Mouse (Mus musculus) liver, embryonic 14.5 days (tissue): Measurements from ENCODE around the gene Aurka. TPM values are rescaled to one million over a fixed set of nuclear protein-coding genes. Genes with fewer than 3 reads are reported as not detected.

Experiments
- ATAC-seq: fragments of 200-750 bp; cut with Nextera tagmentation; 2 replicates; pipeline ENCODE4 v1.8.0; 2017; ENCODE audit warnings: moderate number of reproducible peaks, mild to moderate bottlenecking, moderate library complexity; ENCODE audit not compliant: insufficient read depth
- DNase-seq, 3 experiments: peaks; one replicate each; pipeline ENCODE4 v3.0.0-alpha.2; 2012 to 2013; ENCODE audit warnings: low read depth in 3 of 3, low spot score in 3 of 3
- H3K27ac ChIP-seq: fragments of 300-500 bp; sonication (generic); 2 replicates; pipeline ENCODE4 v1.5.1; 2014; ENCODE audit warnings: moderate library complexity, mild to moderate bottlenecking, control low read depth, inconsistent platforms
- H3K27me3 ChIP-seq: fragments of 300-500 bp; sonication (generic); 2 replicates; pipeline ENCODE4 v1.6.1; 2014; ENCODE audit warnings: mild to moderate bottlenecking, low read length, moderate library complexity; ENCODE audit not compliant: control insufficient read depth, insufficient read depth
- H3K36me3 ChIP-seq: fragments of 300-500 bp; sonication (generic); replicated peaks from 2 replicates; pipeline ENCODE4 v1.6.1; 2014; ENCODE audit warnings: low read depth; ENCODE audit not compliant: control insufficient read depth, insufficient read depth
- H3K4me1 ChIP-seq, 2 experiments: fragments of 200-500 bp in 1 of 2; fragments of 300-500 bp in 1 of 2; sonication (generic) in 1 of 2; replicated peaks; 2 replicates each; pipeline ENCODE4 v1.6.1; 2012 to 2014; ENCODE audit warnings: antibody characterized with exemption in 1 of 2, inconsistent platforms in 1 of 2, low read length in 1 of 2; ENCODE audit not compliant: control insufficient read depth in 2 of 2, insufficient read depth in 2 of 2
- H3K4me2 ChIP-seq: fragments of 300-500 bp; sonication (generic); 2 replicates; pipeline ENCODE4 v1.6.1; 2014; ENCODE audit warnings: low read depth, mild to moderate bottlenecking, control low read depth, moderate library complexity
- H3K4me3 ChIP-seq, 2 experiments: fragments of 200-500 bp in 1 of 2; fragments of 300-500 bp in 1 of 2; sonication (generic) in 1 of 2; 2 replicates each; pipeline ENCODE4 v1.5.1; 2012 to 2014; ENCODE audit warnings: low read depth in 2 of 2, low read length in 2 of 2, mild to moderate bottlenecking in 2 of 2, control low read depth in 1 of 2, inconsistent platforms in 1 of 2, moderate library complexity in 1 of 2; ENCODE audit not compliant: insufficient read depth in 1 of 2
- H3K9ac ChIP-seq: fragments of 300-500 bp; sonication (generic); replicated peaks from 2 replicates; pipeline ENCODE4 v1.6.1; 2014; ENCODE audit warnings: mild to moderate bottlenecking, control low read depth, moderate library complexity
- H3K9me3 ChIP-seq: fragments of 300-500 bp; sonication (generic); 2 replicates; pipeline ENCODE4 v1.6.1; 2016; ENCODE audit warnings: low read length, mixed read lengths; ENCODE audit not compliant: control insufficient read depth
- CTCF ChIP-seq: IDR thresholded peaks from 2 replicates; pipeline ENCODE4 v1.5.1; 2016; ENCODE audit warnings: antibody characterized with exemption, low read depth, control low read depth
- EP300 ChIP-seq: IDR thresholded peaks from 2 replicates; pipeline ENCODE4 v1.6.1; 2016; ENCODE audit warnings: antibody characterized with exemption, low read depth
- WGBS: fragments of 180-500 bp; shearing (Covaris S2); extraction: QIAGEN DNeasy Blood & Tissue Kit; methylation state at CpG from one replicate; pipeline ENCODE4 v1.1.7; 2014; ENCODE audit not compliant: insufficient replicate concordance; 5-methylcytosine and 5-hydroxymethylcytosine counted together
- polyA plus RNA-seq, 2 experiments: library from polyadenylated mRNA; depleted of rRNA in 1 of 2; stranded (reverse) in 1 of 2; unstranded in 1 of 2; fragments of >200 nt; fragmentation: Nextera tagmentation in 1 of 2; extraction: Ambion mirVana in 1 of 2; gene quantifications; 2 replicates each; pipeline versions ENCODE4 v1.2.1 to v1.2.3; 2012 to 2014

Gene Aurka
- polyA plus RNA-seq, 2 experiments, result 64.4 to 131 TPM

- H3K4me3 ChIP-seq, result no peak overlapping the region
- no peak for TF ChIP-seq CTCF
- H3K4me2 ChIP-seq, result no peak overlapping the region
- 91% methylated on average over 5 of the region's 5 CpGs for WGBS
- ATAC-seq, result peak; percentile 19; the same call in 1 of the 2 replicates
- DNase-seq, result no peak
- H3K27ac ChIP-seq, result no peak overlapping the region
- H3K4me1 ChIP-seq, result peaks cover 6 to 9% of the 10 kb centered on the region in 2 experiments
- no peaks in the 10 kb centered on the region; the same call in 1 of the 2 replicates for H3K9me3 ChIP-seq
- H3K27me3 ChIP-seq, result no peaks in the 10 kb centered on the region
- no peak overlapping the region for H3K9ac ChIP-seq
- H3K36me3 ChIP-seq, result peaks cover 98% of the 10 kb centered on the region
Observed at GRCm38 (mm10) chr2:172355833-172356232, 14.5 kb downstream of the Aurka start.

- Histone ChIP-seq H3K4me2 (no peak overlapping the region), H3K4me1 (peaks cover 17 to 20% of the 10 kb centered on the region in 2 experiments), H3K27ac (no peak overlapping the region), H3K36me3 (peaks cover 98% of the 10 kb centered on the region), H3K9ac (no peak overlapping the region), H3K27me3 (no peaks in the 10 kb centered on the region), H3K9me3 (no peaks in the 10 kb centered on the region; the same call in 1 of the 2 replicates), H3K4me3 (no peak overlapping the region)
- TF ChIP-seq EP300 (no peak), CTCF (no peak)
- 89% methylated on average over 9 of the region's 9 CpGs for WGBS
- DNase-seq, result no peak
- no peak for ATAC-seq
Observed at GRCm38 (mm10) chr2:172354761-172355160, 15.6 kb downstream of the Aurka start.

DNA sequence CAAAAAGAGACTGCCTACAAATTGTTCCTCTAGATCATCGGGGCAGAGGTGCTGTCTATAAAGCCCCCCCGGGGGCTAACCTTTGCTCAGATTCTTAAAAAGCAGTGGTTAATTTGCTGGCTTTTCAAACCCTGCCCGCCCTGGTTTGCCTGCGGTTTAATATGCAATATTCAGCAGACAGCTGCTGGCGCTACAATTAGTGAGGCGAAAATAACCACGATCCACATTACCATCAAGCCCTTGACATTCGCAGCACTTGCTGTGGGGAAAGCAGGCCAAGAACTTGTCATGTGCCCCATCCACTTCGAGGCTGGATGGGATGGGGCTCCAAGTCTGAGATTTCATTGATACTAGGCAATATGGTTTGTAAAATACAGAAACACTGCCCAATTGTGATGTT is 17.1 kb downstream of the Aurka start:
- Histone ChIP-seq H3K9me3 (no peaks in the 10 kb centered on the region; the same call in 1 of the 2 replicates), H3K9ac (no peak overlapping the region), H3K36me3 (peaks cover 95% of the 10 kb centered on the region), H3K27me3 (no peaks in the 10 kb centered on the region), H3K4me1 (peaks cover 31 to 34% of the 10 kb centered on the region in 2 experiments), H3K4me3 (no peak overlapping the region), H3K27ac (no peak overlapping the region), H3K4me2 (no peak overlapping the region)
- 91% methylated on average over 9 of the region's 9 CpGs for WGBS
- no peak for ATAC-seq
- TF ChIP-seq EP300 (no peak), CTCF (no peak)
- DNase-seq, result no peak

DNA sequence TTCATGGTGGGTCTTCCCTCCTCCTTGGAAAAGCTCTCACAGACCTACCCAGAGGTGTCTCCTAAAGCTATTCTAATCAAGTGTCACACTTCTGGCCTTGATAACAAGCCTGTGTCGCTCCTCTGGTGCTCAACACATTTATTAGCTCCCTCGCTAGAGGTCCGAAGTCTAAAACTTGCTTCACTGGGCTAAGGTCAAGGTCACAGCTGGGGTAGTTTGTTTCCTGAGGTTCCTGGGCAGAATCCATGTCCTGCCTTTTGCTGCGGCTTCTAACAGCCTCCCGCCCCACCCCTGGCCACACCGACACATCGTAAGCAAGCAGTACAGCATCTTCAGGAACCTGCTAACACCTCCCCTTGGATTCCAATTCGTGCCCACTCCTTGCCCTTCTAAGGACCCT is 19.6 kb downstream of the Aurka start:
- ATAC-seq (no peak), DNase-seq (no peak)
- 67% methylated on average over 8 of the region's 8 CpGs for WGBS
- Histone ChIP-seq H3K4me2 (peak overlapping the region; percentile 74), H3K4me3 (peak overlapping the region; percentile 26 to 96; a peak in 3 of 4 replicates), H3K27ac (peak overlapping the region; percentile 26), H3K9me3 (no peaks in the 10 kb centered on the region), H3K4me1 (peaks cover 31 to 48% of the 10 kb centered on the region in 2 experiments), H3K27me3 (no peaks in the 10 kb centered on the region), H3K9ac (peak overlapping the region; percentile 4), H3K36me3 (peaks cover 81% of the 10 kb centered on the region)
- no peak for TF ChIP-seq CTCF
- TF ChIP-seq EP300, result no peak; the same call in 1 of the 2 replicates

- H3K27ac ChIP-seq, result peak overlapping the region; percentile 94
- 55% methylated on average over 14 of the region's 14 CpGs for WGBS
- ATAC-seq, result no peak
- H3K36me3 ChIP-seq, result peaks cover 71% of the 10 kb centered on the region
- H3K4me3 ChIP-seq, result peak overlapping the region; percentile 26 to 96; a peak in 3 of 4 replicates
- peak overlapping the region; percentile 28 for H3K9ac ChIP-seq
- peaks cover 33 to 51% of the 10 kb centered on the region in 2 experiments for H3K4me1 ChIP-seq
- peak in 1 of 3 experiments; percentile 46 for DNase-seq
- TF ChIP-seq EP300, result no peak
- no peak; the same call in 1 of the 2 replicates for TF ChIP-seq CTCF
- no peaks in the 10 kb centered on the region for H3K27me3 ChIP-seq
- H3K4me2 ChIP-seq, result peak overlapping the region; percentile 74
- H3K9me3 ChIP-seq, result no peaks in the 10 kb centered on the region
Observed at GRCm38 (mm10) chr2:172349776-172350175, 20.6 kb downstream of the Aurka start.
